Mouse (Mus musculus): ENCODE measurements at regions not wholly inside any gene's neighbourhood (a gene's known extent, or its start where the extent isn't known, plus 50 kb on each side); places are given as distances from the start of the nearest gene placed in this dataset.

GRCm38 (mm10) chr14:99733474-99734199 lies 435.1 kb downstream of the Klf5 start:
- no peak for DNase-seq

- DNase-seq: no peak
These were observed 435.7 kb downstream of the Klf5 start for GRCm38 (mm10) chr14:99734200-99734567.

- DNase-seq: peak; percentile 48
These were observed 445.3 kb downstream of the Klf5 start for GRCm38 (mm10) chr14:99743625-99744297.

- no peak for DNase-seq
These were observed 446.7 kb downstream of the Klf5 start for GRCm38 (mm10) chr14:99745209-99745608.

- DNase-seq: peak; percentile 48
These were observed 449.7 kb downstream of the Klf5 start for GRCm38 (mm10) chr14:99748166-99748565.

- no peak for DNase-seq
These were observed 451.1 kb downstream of the Klf5 start for GRCm38 (mm10) chr14:99749308-99750305.

GRCm38 (mm10) chr14:99758045-99758444 lies 459.6 kb downstream of the Klf5 start:
- no peak for DNase-seq

DNA sequence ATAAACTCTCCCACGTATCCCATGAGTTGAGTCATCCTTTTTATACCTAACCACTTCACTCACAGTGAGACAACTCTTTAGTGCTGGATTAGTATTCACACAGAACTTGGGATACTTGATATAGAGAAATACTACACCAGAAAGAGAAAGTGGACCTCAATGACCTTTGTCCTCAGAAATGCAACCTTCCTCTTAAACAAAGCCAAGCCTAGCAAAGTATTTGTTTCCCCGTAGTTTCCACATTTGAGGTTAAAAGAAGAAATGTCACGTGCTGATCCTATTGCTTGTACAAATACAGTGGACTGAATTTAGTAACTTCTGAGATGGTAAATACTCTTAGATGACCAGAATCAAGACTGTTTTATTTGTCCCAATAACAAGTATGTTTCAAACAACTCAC lies 464.8 kb downstream of the Klf5 start:
- no peak for DNase-seq

- no peak for DNase-seq
These were observed 472.5 kb downstream of the Klf5 start for GRCm38 (mm10) chr14:99771009-99771408.

DNA sequence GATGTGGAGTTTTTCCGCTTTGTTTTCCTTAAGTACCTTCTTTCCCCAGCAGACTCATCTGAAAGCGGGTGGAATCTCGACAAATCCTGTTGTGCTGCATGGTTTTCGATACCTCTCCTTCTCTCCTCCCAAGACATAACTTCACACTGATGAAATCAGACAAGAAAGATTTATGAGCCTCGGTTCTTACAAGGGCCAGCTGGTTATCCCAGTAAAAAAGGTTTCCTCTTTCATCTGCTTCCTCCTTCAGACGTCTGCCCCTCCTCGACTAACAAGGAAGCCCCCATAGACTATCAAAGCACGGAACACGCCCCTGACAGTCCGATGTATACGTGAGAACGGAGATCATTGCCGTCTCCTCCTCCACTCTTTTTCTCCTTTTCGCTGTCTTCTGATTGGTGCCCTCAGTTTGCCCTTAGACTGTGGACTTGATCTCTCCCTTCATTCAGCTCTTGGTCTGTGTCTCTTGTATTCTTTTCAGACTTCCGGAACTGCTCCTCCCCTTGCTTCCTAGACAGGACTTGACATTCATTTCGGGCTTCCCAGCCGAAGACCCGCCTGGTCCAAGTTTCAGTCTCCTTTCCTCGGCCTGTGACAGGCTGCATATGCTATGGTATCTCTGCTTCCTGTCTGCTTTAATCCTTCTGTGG lies 474.4 kb downstream of the Klf5 start:
- DNase-seq: no peak

GRCm38 (mm10) chr14:99778477-99778876 lies 480.0 kb downstream of the Klf5 start:
- no peak for DNase-seq

DNA sequence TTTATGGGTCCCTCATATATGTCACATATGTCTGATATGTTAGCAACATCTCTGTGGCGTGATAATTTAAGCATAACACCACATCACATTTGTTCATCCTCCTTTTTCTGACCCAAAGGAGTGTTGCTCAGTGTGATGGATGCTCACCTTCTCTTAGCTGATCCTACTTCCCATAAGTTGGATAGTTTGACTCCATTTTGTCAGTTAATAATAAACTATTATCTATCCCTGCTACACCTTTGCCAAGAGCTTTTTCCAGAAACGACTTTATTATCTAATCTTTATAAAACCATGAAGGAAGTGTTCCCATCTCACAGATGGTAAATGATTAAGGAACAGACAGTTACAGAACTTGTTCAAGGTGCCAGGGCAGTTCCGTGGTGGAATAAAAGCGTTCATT lies 480.5 kb downstream of the Klf5 start:
- no peak for DNase-seq

GRCm38 (mm10) chr14:99783646-99784045 lies 485.2 kb downstream of the Klf5 start:
- no peak for DNase-seq

DNA sequence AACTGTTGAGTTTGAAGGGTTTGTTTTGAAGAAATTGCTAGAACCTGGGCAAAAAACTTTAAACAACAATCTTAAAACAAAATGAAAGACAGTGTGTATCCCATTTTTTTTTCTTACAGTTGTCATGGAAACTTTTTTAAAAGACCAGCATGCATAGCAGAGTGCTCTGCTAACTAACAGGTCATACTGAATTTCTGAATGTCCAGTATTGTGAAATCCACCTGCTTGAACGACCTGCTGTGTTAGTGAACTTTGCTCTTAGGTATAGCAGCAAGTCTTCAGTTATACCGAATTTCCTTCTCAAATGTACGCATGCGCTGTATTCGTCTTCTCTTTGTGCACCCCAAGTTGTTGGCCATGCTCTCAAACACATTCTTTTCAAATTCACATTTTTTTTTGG lies 486.6 kb downstream of the Klf5 start:
- no peak for DNase-seq

DNA sequence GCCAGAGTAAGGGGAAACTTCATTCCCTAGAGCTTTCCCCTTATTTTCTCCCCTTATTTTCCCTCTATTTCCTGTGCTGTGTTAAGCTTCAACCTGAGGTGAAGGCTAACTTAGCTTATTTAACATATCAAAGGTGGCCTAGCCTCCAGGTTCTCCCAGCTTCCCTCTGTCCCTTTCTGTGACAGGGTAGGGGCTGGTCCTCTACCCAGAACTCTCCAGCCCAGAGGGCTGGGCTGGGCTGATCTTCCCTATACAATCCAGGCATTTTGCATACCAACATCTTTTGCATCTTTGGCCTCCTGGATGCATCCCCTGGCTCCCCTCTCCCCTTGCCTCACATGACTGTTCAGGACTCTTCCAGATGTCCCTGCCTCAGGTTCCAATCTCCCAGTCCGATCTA lies 487.9 kb downstream of the Klf5 start:
- no peak for DNase-seq

- DNase-seq: no peak
These were observed 489.7 kb downstream of the Klf5 start for GRCm38 (mm10) chr14:99788185-99788584.

DNA sequence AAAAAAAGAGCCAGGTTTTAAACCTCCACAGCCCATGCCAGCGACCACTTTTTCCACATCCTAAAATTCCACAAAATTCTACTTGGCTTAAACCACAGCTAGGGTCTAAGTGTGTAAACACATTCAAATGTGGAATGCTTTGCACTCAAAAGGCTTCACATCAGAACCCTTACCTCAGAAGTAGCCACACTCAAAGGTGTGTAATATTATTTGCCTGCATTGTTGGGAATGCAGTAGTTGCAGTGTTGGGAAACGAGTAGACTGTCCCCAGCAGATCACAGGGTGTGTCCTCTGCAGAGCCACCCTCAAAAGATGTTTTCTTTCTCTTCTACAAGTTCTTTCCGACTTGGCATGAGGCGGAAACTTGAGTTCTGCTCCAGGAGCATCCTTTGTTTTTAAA lies 488.2 kb downstream of the Klf12 start:
- no peak for DNase-seq

GRCm38 (mm10) chr14:99806052-99806451 lies 478.4 kb downstream of the Klf12 start:
- DNase-seq: no peak

DNA sequence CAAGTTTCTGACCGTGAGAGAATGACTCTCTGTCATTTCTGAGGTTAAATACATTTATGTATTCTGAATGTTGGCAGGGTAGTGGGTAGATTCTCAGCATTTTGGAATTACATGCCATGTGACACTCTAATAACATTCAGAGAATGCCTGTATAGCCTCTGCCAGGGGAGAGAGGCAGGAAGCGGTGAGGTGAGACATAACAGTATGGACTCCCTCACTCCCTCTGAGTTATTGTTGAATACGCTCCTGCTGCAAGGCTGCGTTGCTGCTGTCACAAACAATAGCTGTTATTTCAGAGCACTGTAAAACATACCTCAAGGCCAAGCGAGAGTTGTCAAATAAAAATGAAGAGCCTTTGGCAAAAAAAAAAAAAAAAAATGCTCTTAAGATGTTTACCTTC lies 477.9 kb downstream of the Klf12 start:
- no peak for DNase-seq

GRCm38 (mm10) chr14:99812741-99813485 lies 471.6 kb downstream of the Klf12 start:
- DNase-seq: no peak
